Mouse (Mus musculus) lung, postnatal 0 days (tissue): ENCODE results near the gene Acaa1b. TPM values are rescaled to one million over a fixed set of nuclear protein-coding genes. Genes with fewer than 3 reads are reported as not detected.

Source experiments
- ATAC-seq: fragments of 200-750 bp; cut with Nextera tagmentation; 2 replicates; pipeline ENCODE4 v1.8.0; 2017; ENCODE audit warnings: moderate library complexity
- DNase-seq: peaks from one replicate; pipeline ENCODE4 v3.0.0-alpha.2; 2016; ENCODE audit warnings: low spot score
- H3K27ac ChIP-seq: fragments of 300-500 bp; sonication (generic); 2 replicates; pipeline ENCODE4 v1.5.1; 2014; ENCODE audit warnings: antibody characterized with exemption, mild to moderate bottlenecking, low read length, mixed read lengths
- H3K27me3 ChIP-seq: fragments of 300-500 bp; sonication (generic); replicated peaks from 2 replicates; pipeline ENCODE4 v1.6.1; 2014; ENCODE audit warnings: low read length, mixed read lengths; ENCODE audit not compliant: insufficient read depth
- H3K36me3 ChIP-seq: fragments of 300-500 bp; sonication (generic); 2 replicates; pipeline ENCODE4 v1.6.1; 2014; ENCODE audit warnings: low read length, mixed read lengths; ENCODE audit not compliant: insufficient read depth
- H3K4me1 ChIP-seq: fragments of 300-500 bp; sonication (generic); 2 replicates; pipeline ENCODE4 v1.6.1; 2014; ENCODE audit warnings: antibody characterized with exemption, low read depth, low read length, mixed read lengths; ENCODE audit not compliant: insufficient read depth
- H3K4me2 ChIP-seq: fragments of 300-500 bp; sonication (generic); replicated peaks from 2 replicates; pipeline ENCODE4 v1.6.1; 2014; ENCODE audit warnings: low read depth, mild to moderate bottlenecking, low read length, moderate library complexity, mixed read lengths
- H3K4me3 ChIP-seq: fragments of 300-500 bp; sonication (generic); 2 replicates; pipeline ENCODE4 v1.5.1; 2014; ENCODE audit warnings: low read depth, low read length
- H3K9ac ChIP-seq: fragments of 300-500 bp; sonication (generic); replicated peaks from 2 replicates; pipeline ENCODE4 v1.6.1; 2014; ENCODE audit warnings: low read depth, mild to moderate bottlenecking
- H3K9me3 ChIP-seq: fragments of 300-500 bp; sonication (generic); 2 replicates; pipeline ENCODE4 v1.6.1; 2016; ENCODE audit warnings: low read length, mixed read lengths
- CTCF ChIP-seq: IDR thresholded peaks from 2 replicates; pipeline ENCODE4 v1.5.1; 2016; ENCODE audit warnings: antibody characterized with exemption, mild to moderate bottlenecking
- EP300 ChIP-seq: IDR thresholded peaks from 2 replicates; pipeline ENCODE4 v1.6.1; 2016; ENCODE audit warnings: antibody characterized with exemption, mild to moderate bottlenecking, control low read depth
- WGBS: fragments of 180-500 bp; shearing (Covaris S2); extraction: QIAGEN DNeasy Blood & Tissue Kit; methylation state at CpG from one replicate; pipeline ENCODE4 v1.1.7; 2014; 5-methylcytosine and 5-hydroxymethylcytosine counted together
- polyA plus RNA-seq: library from polyadenylated mRNA; unstranded; fragments of >200 nt; fragmentation: Nextera tagmentation; extraction: Ambion mirVana; gene quantifications from 2 replicates; pipeline ENCODE4 v1.2.1, GENCODE M21; 2015

Gene Acaa1b
- polyA plus RNA-seq, 1 experiment from 2014 or later: 7.0 TPM

DNA sequence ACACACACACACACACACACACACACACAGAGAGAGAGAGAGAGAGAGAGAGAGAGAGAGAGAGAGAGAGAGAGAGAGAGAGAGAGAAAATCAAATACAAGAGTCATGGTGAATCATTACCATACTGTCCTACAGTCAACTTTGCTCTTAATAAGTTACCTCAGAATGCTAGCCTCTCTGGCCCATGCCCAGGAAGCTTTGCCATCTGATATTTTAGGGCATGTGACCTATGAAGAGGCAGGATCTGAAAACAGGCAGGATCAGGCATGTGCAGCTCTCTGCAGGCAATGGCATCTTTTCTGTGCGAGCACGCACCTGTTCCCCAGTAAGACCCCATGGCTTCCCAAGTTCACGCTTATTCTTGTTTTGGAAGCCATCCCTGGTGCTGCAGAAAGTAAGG is 3.8 kb upstream of the Acaa1b start:
- Histone ChIP-seq H3K4me2 (no peak overlapping the region), H3K27me3 (no peaks in the 10 kb centered on the region; the same call in 1 of the 2 replicates), H3K9ac (no peak overlapping the region), H3K27ac (no peak overlapping the region), H3K9me3 (no peaks in the 10 kb centered on the region), H3K4me3 (no peak overlapping the region), H3K4me1 (no peaks in the 10 kb centered on the region), H3K36me3 (no peaks in the 10 kb centered on the region)
- no peak for DNase-seq
- TF ChIP-seq CTCF: no peak
- TF ChIP-seq EP300: no peak
- 91% methylated on average over 3 of the region's 3 CpGs for WGBS
- ATAC-seq: no peak

DNA sequence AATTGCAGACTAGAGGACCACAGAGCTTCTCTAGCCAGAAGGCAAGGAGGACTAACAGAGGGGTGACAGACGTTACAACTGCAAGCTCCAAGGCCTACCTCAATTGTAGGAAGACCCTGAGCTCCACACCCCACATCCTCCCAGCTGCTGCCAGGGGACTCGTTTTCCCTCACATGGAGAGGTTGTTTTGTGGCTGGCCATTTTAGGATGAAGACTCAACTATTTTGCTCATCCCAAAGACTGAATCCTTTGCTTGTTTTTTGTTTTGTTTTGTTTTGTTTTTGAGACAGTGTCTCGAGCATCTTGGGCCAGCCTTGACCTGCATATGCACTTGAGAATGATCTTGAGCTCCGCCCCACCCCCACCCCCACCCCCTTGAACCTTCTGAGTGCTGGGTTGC is 2.0 kb upstream of the Acaa1b start, which contains the start of gene Gm47289:
TSS of gene Gm47289 (plus strand) at position 301 of the 400 bp plus-strand sequence.
- TF ChIP-seq EP300 (no peak), CTCF (no peak)
- Histone ChIP-seq H3K4me3 (no peak within 1 kb of the TSS), H3K27me3 (no peaks in the 10 kb centered on the region; the same call in 1 of the 2 replicates), H3K4me1 (no peaks in the 10 kb centered on the region), H3K27ac (no peak within 1 kb of the TSS), H3K9ac (no peak within 1 kb of the TSS), H3K36me3 (no peaks in the 10 kb centered on the region), H3K4me2 (no peak within 1 kb of the TSS), H3K9me3 (no peaks in the 10 kb centered on the region)
- WGBS: 44% methylated on average over 4 of the region's 4 CpGs
- no peak for ATAC-seq
- DNase-seq: no peak

DNA sequence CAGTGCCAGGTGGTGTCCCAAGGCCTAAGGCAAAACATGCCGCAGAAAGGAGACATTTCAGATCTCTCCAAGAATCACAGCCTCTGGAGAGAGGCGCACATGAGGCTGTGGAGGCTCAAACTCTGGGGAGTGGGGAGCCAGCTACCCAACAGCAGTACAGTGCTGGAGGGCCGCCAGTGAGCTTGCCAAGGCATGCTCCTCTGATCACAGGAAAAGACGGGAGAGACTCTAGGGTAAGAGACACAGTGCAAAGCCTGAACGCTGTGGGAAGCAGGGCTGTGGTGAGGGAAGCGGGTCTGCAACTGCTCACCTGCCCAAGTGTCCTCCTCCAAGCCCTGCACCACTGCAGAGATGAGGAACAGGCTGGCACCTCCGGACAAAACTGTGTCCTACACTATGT is 1.1 kb downstream of the Acaa1b start:
- TF ChIP-seq EP300: no peak
- no peak for TF ChIP-seq CTCF
- Histone ChIP-seq H3K27me3 (no peaks in the 10 kb centered on the region; the same call in 1 of the 2 replicates), H3K4me2 (no peak overlapping the region), H3K9ac (no peak overlapping the region), H3K4me3 (no peak overlapping the region), H3K9me3 (no peaks in the 10 kb centered on the region), H3K27ac (no peak overlapping the region), H3K36me3 (no peaks in the 10 kb centered on the region), H3K4me1 (no peaks in the 10 kb centered on the region)
- DNase-seq (no peak), ATAC-seq (no peak)
- WGBS: 49% methylated on average over 7 of the region's 7 CpGs

DNA sequence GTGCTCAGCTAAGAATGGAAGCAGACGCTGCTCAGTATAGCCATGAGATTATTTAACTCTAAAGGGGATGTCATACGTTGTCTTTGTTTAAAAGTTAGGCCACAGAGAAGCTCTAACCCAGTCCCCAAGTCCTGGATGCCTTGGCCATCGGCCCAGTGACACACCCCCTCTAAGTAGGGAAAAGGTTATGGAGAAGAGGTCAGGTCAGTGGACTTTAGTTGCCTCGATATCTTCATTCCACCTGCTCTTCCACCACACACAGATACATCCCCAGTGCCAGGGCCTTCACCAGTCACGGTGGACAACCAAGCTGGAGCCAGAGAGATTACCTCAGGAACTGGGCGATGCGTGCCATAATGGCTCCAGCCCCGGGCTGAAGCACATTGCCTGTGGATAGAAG is 1.5 kb downstream of the Acaa1b start:
- H3K27ac ChIP-seq: no peak overlapping the region
- DNase-seq: no peak
- no peaks in the 10 kb centered on the region; the same call in 1 of the 2 replicates for H3K27me3 ChIP-seq
- no peak overlapping the region for H3K4me3 ChIP-seq
- H3K36me3 ChIP-seq: no peaks in the 10 kb centered on the region
- H3K4me1 ChIP-seq: no peaks in the 10 kb centered on the region
- TF ChIP-seq CTCF (no peak), EP300 (no peak)
- H3K4me2 ChIP-seq: no peak overlapping the region
- WGBS: 69% methylated on average over 8 of the region's 8 CpGs
- ATAC-seq: no peak
- H3K9ac ChIP-seq: no peak overlapping the region
- H3K9me3 ChIP-seq: no peaks in the 10 kb centered on the region

DNA sequence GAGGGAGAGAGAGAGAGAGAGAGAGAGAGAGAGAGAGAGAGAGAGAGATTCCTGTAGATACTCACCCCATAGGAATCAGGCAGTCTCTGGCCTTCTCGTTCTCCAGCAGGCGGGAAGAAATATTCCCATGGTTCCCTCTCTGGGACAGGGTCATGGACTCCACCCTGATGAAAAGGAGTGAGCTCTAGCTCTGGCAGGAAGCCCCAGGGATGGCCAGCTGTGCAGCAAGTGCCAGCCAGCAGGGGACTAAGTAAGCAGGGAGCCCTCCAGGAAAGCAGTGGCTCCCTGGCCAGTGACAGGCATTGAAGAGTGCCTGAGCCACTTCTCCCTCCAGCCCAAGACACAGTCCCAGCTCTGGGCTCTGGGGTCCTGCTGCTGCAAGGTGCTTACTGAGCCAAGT is 5.1 kb downstream of the Acaa1b start:
- Histone ChIP-seq H3K27ac (no peak overlapping the region), H3K9me3 (no peaks in the 10 kb centered on the region), H3K4me2 (no peak overlapping the region), H3K9ac (no peak overlapping the region), H3K4me1 (no peaks in the 10 kb centered on the region), H3K27me3 (no peaks in the 10 kb centered on the region; the same call in 1 of the 2 replicates), H3K36me3 (no peaks in the 10 kb centered on the region), H3K4me3 (no peak overlapping the region)
- TF ChIP-seq EP300: no peak
- TF ChIP-seq CTCF: no peak
- no peak for ATAC-seq
- DNase-seq: no peak
- 38% methylated on average over 2 of the region's 2 CpGs for WGBS

DNA sequence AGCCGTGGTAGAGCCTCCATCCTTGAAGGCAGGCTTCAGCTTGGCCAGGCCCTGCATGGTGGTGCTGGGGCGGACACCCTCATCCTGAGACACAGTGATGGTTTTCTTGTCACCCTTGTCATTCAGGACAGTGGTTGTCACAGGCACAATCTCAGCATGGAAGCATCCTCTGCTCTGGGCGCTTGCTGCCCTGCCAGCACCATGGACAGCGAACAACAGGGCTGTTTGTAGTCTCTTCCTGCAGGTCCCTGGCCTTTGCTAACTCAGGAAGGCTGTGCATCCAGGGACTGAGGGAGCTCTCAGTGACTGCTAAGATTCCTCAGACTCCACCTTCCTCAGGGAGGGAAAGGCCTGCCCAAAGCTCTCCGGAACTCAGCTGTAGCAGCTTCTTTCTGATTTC is 7.3 kb downstream of the Acaa1b start:
- no peaks in the 10 kb centered on the region for H3K4me1 ChIP-seq
- H3K4me3 ChIP-seq: no peak overlapping the region
- H3K4me2 ChIP-seq: no peak overlapping the region
- no peaks in the 10 kb centered on the region for H3K9me3 ChIP-seq
- no peaks in the 10 kb centered on the region for H3K27me3 ChIP-seq
- ATAC-seq: peak; percentile 53
- H3K27ac ChIP-seq: no peak overlapping the region
- DNase-seq: peak; percentile 71
- no peak overlapping the region for H3K9ac ChIP-seq
- 23% methylated on average over 5 of the region's 5 CpGs for WGBS
- no peak for TF ChIP-seq EP300
- TF ChIP-seq CTCF: no peak
- no peaks in the 10 kb centered on the region for H3K36me3 ChIP-seq

DNA sequence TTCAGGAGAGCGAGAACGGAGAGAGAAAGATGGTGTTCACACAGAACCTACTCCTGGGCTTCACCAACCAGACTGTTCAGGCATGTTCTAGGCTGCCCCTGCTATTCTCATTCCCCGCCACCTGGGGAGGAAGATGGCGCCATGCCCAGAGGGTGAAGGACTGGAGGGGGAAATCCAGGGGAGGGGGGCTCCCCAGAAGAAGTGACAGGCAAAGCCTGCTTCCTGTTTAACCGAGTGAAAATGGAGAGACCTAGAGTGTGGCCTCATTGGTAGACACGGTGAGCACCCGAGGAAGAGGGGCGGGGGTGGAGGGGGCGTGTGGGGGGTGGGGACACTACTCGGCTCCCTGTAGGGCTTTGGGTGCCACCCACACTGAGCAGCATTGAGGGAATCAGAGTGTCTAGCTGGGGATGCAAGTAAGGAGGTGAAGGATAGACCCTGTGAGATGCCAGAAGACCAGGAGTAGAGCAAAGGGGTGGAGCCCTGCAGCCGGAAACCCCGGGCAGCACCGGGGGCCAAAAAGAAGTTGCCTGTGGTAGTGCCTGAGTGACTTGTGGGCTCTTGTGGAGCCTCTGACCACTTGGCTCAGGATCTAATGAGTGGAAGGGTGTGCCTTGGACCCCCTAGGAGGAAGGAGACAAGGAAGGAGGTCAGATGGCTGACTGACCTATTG is 10.7 kb downstream of the Acaa1b start:
- TF ChIP-seq EP300 (no peak), CTCF (no peak)
- Histone ChIP-seq H3K27me3 (no peaks in the 10 kb centered on the region), H3K9ac (no peak overlapping the region), H3K4me3 (no peak overlapping the region), H3K36me3 (no peaks in the 10 kb centered on the region), H3K4me2 (no peak overlapping the region), H3K4me1 (no peaks in the 10 kb centered on the region), H3K9me3 (no peaks in the 10 kb centered on the region), H3K27ac (no peak overlapping the region)
- ATAC-seq (no peak), DNase-seq (no peak)
- 61% methylated on average over 12 of the region's 13 CpGs for WGBS
